Mouse (Mus musculus) kidney, embryonic 16.5 days (tissue): ENCODE results near the gene 2510002D24Rik. TPM values are rescaled to one million over a fixed set of nuclear protein-coding genes. Genes with fewer than 3 reads are reported as not detected.

Experiments
- ATAC-seq: fragments of 200-750 bp; cut with Nextera tagmentation; 2 replicates; pipeline ENCODE4 v1.8.0; 2017; ENCODE audit warnings: moderate TSS enrichment; ENCODE audit not compliant: low FRiP score, low TSS enrichment
- H3K27ac ChIP-seq: fragments of 300-500 bp; sonication (generic); 2 replicates; pipeline ENCODE4 v1.5.1; 2014; ENCODE audit warnings: low read length
- H3K27me3 ChIP-seq: fragments of 300-500 bp; sonication (generic); 2 replicates; pipeline ENCODE4 v1.6.1; 2014; ENCODE audit warnings: low read length, control low read depth, mixed read lengths; ENCODE audit not compliant: insufficient read depth
- H3K36me3 ChIP-seq: fragments of 300-500 bp; sonication (generic); 2 replicates; pipeline ENCODE4 v1.6.1; 2014; ENCODE audit warnings: low read length, control low read depth, mixed read lengths; ENCODE audit not compliant: insufficient read depth
- H3K4me1 ChIP-seq: fragments of 300-500 bp; sonication (generic); 2 replicates; pipeline ENCODE4 v1.6.1; 2014; ENCODE audit warnings: low read length, control low read depth, mixed read lengths; ENCODE audit not compliant: insufficient read depth
- H3K4me2 ChIP-seq: fragments of 300-500 bp; sonication (generic); replicated peaks from 2 replicates; pipeline ENCODE4 v1.6.1; 2014; ENCODE audit warnings: low read depth, low read length
- H3K4me3 ChIP-seq: fragments of 300-500 bp; sonication (generic); 2 replicates; pipeline ENCODE4 v1.5.1; 2014; ENCODE audit warnings: mild to moderate bottlenecking, low read length
- H3K9ac ChIP-seq: fragments of 300-500 bp; sonication (generic); replicated peaks from 2 replicates; pipeline ENCODE4 v1.6.1; 2014; ENCODE audit warnings: low read length
- H3K9me3 ChIP-seq: fragments of 300-500 bp; sonication (generic); 2 replicates; pipeline ENCODE4 v1.6.1; 2016; ENCODE audit warnings: low read length, control low read depth
- WGBS: fragments of 180-500 bp; shearing (Covaris S2); extraction: QIAGEN DNeasy Blood & Tissue Kit; methylation state at CpG from one replicate; pipeline ENCODE4 v1.1.7; 2014; 5-methylcytosine and 5-hydroxymethylcytosine counted together
- polyA plus RNA-seq: library from polyadenylated mRNA; unstranded; fragments of >200 nt; fragmentation: Nextera tagmentation; extraction: Ambion mirVana; gene quantifications from 2 replicates; pipeline ENCODE4 v1.2.1, GENCODE M21; 2015

Gene 2510002D24Rik
- polyA plus RNA-seq, 1 experiment from 2014 or later = 50.5 TPM

- Histone ChIP-seq H3K36me3 (peaks cover 29% of the 10 kb centered on the region), H3K27me3 (no peaks in the 10 kb centered on the region), H3K9ac (peak overlapping the region; percentile 91), H3K4me2 (peak overlapping the region; percentile 88), H3K9me3 (no peaks in the 10 kb centered on the region), H3K27ac (no peak overlapping the region; the same call in 1 of the 2 replicates), H3K4me3 (peak overlapping the region; percentile 87), H3K4me1 (peaks cover 16% of the 10 kb centered on the region)
- WGBS = 7% methylated on average over 5 of the region's 5 CpGs
- ATAC-seq = peak; percentile 32
Observed at GRCm38 (mm10) chr16:18811032-18811431, 25.3 kb upstream of the 2510002D24Rik start.

DNA sequence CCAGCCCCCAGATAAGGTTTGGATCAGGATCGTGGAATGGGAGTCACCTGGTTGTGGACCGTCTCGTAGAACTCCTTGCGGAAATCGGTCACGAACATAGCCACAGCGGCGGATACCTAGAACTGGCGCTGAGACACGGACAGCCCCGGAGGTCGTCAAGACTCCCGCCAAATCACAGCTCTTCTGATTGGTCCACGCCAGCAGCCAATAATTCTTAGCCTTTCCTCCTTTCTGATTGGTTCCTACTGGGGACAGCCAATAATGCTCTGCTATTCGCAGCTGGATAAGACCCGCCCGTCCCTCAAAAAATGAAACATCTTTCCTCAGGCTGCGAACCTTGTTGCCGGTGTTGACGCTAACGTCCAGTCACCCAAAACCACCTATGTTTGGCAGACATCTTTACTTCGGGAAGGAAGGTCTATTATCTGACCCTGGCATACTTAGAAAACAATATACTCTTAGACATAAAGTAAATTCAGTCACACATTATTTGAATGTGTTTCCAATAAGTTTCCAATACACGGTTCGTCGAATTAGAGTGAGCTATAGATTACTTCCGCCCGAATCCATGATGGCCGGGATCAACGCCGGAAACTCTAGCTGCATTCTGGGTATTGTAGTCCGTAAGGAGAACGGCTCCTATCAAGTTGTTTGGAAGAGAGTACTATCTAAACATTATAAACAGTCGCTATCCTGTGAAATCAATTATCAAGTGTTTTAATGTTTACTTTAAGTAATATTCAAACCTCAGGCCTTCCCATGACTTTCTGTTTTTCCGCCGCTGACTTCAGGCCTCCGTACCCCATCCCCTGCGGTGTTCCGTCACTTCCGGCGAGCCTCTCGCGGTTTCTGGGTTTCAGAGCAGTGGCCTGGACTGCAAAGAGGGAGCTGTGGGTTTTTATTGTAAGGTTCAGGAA is 24.7 kb upstream of the 2510002D24Rik start, which contains the start of the genes Ufd1 and Cdc45:
TSS of gene Ufd1 (plus strand) at position 312 of the 917 bp plus-strand sequence.
TSS of gene Cdc45 (minus strand) at position 520 of the 917 bp plus-strand sequence.
- Histone ChIP-seq H3K9me3 (no peaks in the 10 kb centered on the region), H3K4me2 (peak within 1 kb of the TSS; percentile 88), H3K4me3 (peak within 1 kb of the TSS; percentile 87), H3K9ac (peak within 1 kb of the TSS; percentile 91), H3K27ac (peak within 1 kb of the TSS; percentile 81), H3K36me3 (peaks cover 30% of the 10 kb centered on the region), H3K4me1 (peaks cover 16% of the 10 kb centered on the region), H3K27me3 (no peaks in the 10 kb centered on the region)
- ATAC-seq = peak; percentile 96
- under 1% methylated on average over 42 of the region's 42 CpGs for WGBS

DNA sequence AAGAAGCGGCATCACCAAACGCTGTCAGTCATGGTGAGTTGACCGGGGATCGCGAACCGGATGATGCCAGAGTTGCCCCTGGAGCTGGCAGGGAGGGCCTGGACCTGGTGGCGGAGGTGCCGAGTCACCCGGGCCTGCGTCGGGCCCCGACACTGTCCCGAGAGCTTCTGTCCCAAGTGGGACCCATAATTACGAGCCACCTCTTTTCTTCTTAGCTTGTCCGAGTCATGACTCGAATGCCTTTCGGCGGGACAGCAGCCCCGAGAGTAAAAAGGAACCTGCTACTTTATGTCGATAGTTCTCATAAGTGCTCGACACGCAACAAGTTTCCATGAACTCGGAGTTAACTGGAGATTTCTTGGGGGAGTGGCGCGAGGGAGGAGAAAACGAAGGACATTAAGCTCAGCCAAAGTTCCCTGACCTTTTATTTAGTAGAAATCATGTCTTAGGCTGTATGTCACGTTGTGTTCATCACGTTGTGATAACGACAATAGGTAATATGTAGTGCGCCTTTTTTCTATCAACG is 23.9 kb upstream of the 2510002D24Rik start:
- H3K9ac ChIP-seq = peak overlapping the region; percentile 91
- no peaks in the 10 kb centered on the region for H3K9me3 ChIP-seq
- H3K27me3 ChIP-seq = no peaks in the 10 kb centered on the region
- 1% methylated on average over 31 of the region's 31 CpGs for WGBS
- peak overlapping the region; percentile 88 for H3K4me2 ChIP-seq
- H3K27ac ChIP-seq = peak overlapping the region; percentile 81
- H3K36me3 ChIP-seq = peaks cover 31% of the 10 kb centered on the region
- peaks cover 16% of the 10 kb centered on the region for H3K4me1 ChIP-seq
- peak overlapping the region; percentile 87 for H3K4me3 ChIP-seq
- ATAC-seq = peak; percentile 60

- Histone ChIP-seq H3K27ac (no peak overlapping the region), H3K36me3 (peaks cover 81% of the 10 kb centered on the region), H3K4me2 (no peak overlapping the region), H3K4me1 (no peaks in the 10 kb centered on the region), H3K4me3 (no peak overlapping the region), H3K9me3 (no peaks in the 10 kb centered on the region), H3K27me3 (no peaks in the 10 kb centered on the region), H3K9ac (no peak overlapping the region)
- no peak for ATAC-seq
- WGBS = 85% methylated on average over 1 of the region's 1 CpGs
Observed at GRCm38 (mm10) chr16:18822356-18822755, 14.0 kb upstream of the 2510002D24Rik start.

- H3K4me1 ChIP-seq = no peaks in the 10 kb centered on the region
- no peak overlapping the region for H3K27ac ChIP-seq
- peaks cover 81% of the 10 kb centered on the region for H3K36me3 ChIP-seq
- no peak overlapping the region for H3K4me3 ChIP-seq
- H3K9ac ChIP-seq = no peak overlapping the region
- H3K9me3 ChIP-seq = no peaks in the 10 kb centered on the region
- WGBS = 85% methylated on average over 4 of the region's 4 CpGs
- no peak overlapping the region for H3K4me2 ChIP-seq
- H3K27me3 ChIP-seq = no peaks in the 10 kb centered on the region
- ATAC-seq = no peak
Observed at GRCm38 (mm10) chr16:18822925-18823324, 13.5 kb upstream of the 2510002D24Rik start.

- WGBS = 94% methylated on average over 3 of the region's 3 CpGs
- H3K9ac ChIP-seq = no peak overlapping the region
Observed at GRCm38 (mm10) chr16:18828630-18829029, 7.7 kb upstream of the 2510002D24Rik start.

DNA sequence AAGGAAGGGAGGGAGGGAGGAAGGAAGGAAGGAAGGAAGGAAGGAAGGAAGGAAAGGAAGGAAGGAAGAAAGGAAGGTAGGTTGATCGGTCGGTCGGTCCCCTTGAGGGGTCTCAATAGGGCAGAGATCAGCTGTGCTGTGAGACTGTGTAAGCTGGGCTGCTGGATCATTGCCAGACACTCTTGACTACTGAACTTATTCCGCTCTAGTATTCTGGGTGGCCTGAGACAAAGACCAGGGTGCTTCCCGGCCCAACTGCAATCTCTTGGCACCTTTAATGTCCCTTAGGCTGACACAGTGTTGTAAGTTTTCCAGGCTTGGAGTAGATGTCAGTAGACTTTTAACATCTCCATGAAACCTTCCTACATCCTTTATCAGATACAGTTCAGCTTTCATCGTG is 7.3 kb upstream of the 2510002D24Rik start:
- no peaks in the 10 kb centered on the region for H3K27me3 ChIP-seq
- no peak overlapping the region for H3K27ac ChIP-seq
- no peak overlapping the region for H3K4me2 ChIP-seq
- WGBS = 82% methylated on average over 6 of the region's 6 CpGs
- H3K4me1 ChIP-seq = no peaks in the 10 kb centered on the region
- no peak for ATAC-seq
- no peak overlapping the region for H3K4me3 ChIP-seq
- H3K36me3 ChIP-seq = peaks cover 76% of the 10 kb centered on the region
- no peak overlapping the region for H3K9ac ChIP-seq
- H3K9me3 ChIP-seq = no peaks in the 10 kb centered on the region

More at GRCm38 (mm10) chr16:18828630-18829029, 7.7 kb upstream of the 2510002D24Rik start:
- H3K4me2 ChIP-seq = no peak overlapping the region
- peak; percentile 67; the same call in 1 of the 2 replicates for ATAC-seq
- no peaks in the 10 kb centered on the region for H3K4me1 ChIP-seq
- peaks cover 73% of the 10 kb centered on the region for H3K36me3 ChIP-seq
- no peak overlapping the region for H3K27ac ChIP-seq
- H3K9me3 ChIP-seq = no peaks in the 10 kb centered on the region
- H3K4me3 ChIP-seq = no peak overlapping the region
- no peaks in the 10 kb centered on the region for H3K27me3 ChIP-seq

- Histone ChIP-seq H3K36me3 (peaks cover 46% of the 10 kb centered on the region), H3K4me1 (0 out of 2 replicates have a peak, but pooled peaks cover 4% of the 10 kb centered on the region), H3K4me2 (no peak overlapping the region), H3K27ac (no peak overlapping the region), H3K9ac (no peak overlapping the region), H3K9me3 (no peaks in the 10 kb centered on the region), H3K4me3 (no peak overlapping the region), H3K27me3 (no peaks in the 10 kb centered on the region)
- WGBS = 74% methylated on average over 2 of the region's 2 CpGs
- ATAC-seq = no peak
Observed at GRCm38 (mm10) chr16:18833486-18833885, 2.9 kb upstream of the 2510002D24Rik start.

- Histone ChIP-seq H3K27me3 (no peaks in the 10 kb centered on the region), H3K27ac (no peak overlapping the region), H3K36me3 (peaks cover 40% of the 10 kb centered on the region), H3K9ac (no peak overlapping the region), H3K9me3 (no peaks in the 10 kb centered on the region), H3K4me2 (peak overlapping the region; percentile 74), H3K4me3 (peak overlapping the region; percentile 84), H3K4me1 (0 out of 2 replicates have a peak, but pooled peaks cover 4% of the 10 kb centered on the region)
- peak; percentile 50; the same call in 1 of the 2 replicates for ATAC-seq
- WGBS = 23% methylated on average over 3 of the region's 3 CpGs
Observed at GRCm38 (mm10) chr16:18836073-18836467, 308 bp upstream of the 2510002D24Rik start.
